Mouse (Mus musculus): ENCODE data around the gene 4932414N04Rik.

DNA sequence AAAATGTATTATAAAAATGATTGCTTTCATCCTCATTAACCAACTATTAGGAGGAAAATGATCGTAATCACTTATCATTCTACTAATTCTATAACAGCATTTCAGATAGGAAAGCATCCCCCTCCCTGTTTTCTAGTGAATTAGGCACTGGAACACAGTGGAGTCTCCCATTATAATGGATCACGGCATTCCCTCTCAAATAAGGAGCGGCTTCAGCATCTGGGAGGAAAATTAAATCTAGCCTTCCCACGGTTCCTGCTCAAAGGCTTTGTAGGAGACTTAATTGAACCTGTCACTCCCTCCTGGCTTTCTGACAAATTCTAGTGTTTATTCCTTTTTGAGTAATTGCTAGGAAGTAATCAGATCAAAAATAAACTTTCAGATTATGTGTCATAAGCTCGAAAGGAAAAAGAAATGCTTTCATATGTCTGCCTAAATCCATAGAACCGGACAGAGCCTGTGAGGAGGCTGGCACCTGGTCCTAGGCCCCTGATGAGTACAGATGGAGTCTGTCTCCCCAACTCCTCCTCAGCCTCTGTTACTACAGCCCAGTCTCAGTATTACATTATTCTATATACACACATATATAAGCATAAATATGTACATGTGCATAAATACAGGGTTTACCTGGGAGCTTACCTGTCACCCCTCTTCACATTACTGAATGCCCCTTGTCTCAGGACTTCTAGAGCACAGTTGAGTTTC is 111.1 kb downstream of the 4932414N04Rik start:
- no peak for TF ChIP-seq POLR2A (IDR thresholded peaks at IDR 0.05; ENCODE audit: low read depth, low read length)
- TF ChIP-seq CTCF (IDR thresholded peaks at IDR 0.05; ENCODE audit: extremely low read depth, insufficient read depth, insufficient read length, insufficient replicate concordance), result no peak
